Mouse (Mus musculus): ENCODE results near the gene Akr1d1.

Gene Akr1d1

DNA sequence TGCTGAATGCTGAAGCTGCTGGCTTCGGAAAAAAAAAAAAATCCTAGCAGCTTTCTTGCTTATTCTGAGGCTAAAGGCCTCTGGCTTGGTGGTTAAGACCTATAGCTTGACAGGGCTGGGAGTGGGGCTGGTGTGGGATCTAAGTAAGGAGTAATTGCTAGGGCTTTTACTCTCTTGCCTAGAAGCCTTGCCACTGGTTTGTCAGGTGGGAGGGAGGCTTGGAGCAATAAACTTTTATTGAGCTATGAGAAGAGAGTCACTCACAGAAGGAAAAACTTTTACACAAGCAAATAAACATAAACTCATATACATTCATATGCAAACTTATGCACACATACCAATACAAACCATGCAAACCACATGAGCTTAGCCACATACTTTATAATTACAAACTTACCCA is 42.0 kb downstream of the Akr1d1 start:
- no peak for DNase-seq

DNA sequence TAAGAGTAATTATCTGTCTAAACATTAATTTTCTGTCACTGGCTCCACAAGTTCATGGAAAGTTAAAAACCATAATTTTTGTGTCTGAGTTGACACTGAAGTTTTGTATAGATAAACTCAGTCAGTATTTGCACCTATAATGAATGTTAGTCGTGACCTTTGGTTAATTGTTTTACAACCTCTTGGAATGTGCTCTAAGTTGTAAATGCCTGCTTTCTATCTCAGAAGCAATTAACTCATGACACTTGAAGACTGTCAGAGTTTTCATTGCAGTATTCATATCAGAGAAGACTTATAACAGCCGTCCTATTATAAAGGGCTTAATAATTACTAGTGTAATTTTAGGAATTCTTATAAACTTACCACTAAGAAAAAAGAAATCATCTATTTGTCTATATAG is 43.0 kb downstream of the Akr1d1 start:
- no peak for DNase-seq

DNA sequence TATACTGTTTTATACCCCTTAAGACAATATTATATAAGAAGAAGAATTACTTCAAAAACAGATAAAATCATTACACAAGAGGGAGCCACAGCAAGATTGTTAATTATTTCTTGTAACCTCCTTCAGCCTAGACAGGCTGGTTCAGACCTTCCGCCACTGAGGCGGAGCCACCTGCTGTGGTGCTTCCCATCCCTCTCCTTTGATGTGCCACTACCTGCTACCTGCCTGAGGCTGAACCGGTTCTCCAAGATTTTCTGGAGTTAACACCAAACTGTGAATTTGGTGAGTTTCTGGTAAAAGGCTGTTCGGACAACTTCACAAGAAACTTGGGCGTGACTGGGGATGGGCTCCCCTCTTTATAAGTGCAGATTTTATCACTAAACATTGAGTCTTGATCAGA is 50.5 kb downstream of the Akr1d1 start:
- no peak for DNase-seq

DNA sequence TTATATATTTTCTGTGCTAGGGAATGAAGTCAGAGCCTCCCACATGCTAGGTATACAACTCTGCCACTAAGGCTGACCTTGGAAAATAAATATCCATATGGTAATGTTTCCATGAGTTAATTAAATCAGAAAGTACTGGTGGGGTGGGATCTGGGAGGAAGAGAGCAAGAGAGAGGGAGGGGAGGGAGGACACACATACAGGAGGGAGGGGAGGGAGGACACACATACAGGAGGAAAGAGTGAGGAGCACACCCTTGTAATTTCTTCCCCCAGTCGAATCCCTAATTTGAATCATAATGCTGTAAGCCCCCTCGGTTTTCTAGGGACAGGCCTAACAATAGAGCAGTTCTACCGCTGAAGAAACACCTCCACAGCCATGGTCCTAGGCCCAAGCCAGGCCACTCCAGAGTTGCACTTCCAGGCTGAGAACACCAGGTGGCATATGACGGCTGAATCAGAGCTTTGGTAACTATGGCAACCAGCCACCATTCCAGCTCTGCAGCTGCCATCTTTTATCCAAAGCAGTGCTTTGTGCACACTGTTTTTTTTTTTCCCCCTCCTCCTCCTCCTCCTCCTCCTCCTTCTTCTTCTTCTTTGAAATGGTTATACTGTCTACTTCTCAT is 59.5 kb downstream of the Akr1d1 start:
- DNase-seq = peak; percentile 81

DNA sequence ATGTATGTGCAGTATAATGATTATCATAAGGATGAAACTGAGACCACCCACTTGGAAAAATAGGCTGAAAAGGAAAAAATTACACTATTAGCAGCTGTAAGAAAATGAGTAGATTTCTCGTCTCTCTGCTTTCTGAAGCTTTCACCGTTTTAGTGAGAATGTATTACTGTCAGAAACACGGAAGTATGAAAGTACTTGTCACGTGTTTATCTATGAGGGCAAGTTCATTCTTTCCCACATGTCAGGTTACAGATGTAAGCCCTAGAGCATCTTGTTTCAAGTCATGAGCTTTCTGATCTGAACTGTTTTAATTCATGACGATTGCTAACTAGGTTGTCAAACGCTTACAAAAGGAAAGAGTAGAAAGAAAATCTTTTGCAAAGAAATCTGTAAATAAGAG is 60.8 kb downstream of the Akr1d1 start:
- no peak for DNase-seq

DNA sequence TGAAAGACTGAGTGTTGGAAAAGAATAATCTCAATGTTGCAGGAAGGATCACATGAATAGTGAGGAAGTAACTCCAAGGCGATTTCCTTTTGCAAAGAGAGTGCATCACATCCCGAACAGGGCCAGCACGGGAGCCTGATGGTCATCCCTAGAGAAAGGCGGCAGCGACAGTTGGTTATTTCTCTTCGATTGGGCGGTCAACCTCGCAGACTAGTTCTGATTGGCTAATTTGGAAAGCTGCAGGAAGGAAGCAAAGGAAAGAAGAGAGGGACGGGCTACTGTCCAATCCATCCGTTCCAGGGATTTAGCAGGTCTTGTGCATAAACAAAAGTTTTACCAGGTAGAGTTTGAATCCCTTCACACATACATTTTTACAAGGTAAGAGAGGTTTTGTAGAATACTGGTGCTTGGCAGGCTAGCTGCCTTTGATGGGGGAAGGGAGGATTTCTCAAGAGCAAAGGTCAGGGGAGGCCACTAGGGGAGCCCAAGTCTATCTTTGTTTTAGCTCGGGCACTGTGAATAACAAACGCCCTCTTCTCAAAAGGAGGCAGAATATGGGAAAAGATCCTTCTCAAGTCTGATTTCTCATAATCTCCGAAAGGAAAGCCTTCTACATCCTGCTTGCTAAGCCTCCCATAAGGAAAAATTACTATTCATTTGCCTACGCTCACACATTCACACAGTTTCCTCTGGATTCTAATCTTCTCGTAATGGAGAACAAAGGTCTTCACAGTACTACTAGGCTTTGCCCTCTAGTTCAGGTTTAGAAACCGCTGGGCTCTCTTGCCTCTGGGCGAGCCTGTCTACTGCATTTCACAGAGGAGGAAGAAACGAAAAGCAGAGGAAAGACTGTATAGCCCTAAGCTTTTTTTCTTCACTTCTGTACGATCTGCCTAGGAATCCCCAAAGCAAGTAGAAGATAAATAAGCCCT is 62.4 kb downstream of the Akr1d1 start:
- peak; percentile 74 for DNase-seq

DNA sequence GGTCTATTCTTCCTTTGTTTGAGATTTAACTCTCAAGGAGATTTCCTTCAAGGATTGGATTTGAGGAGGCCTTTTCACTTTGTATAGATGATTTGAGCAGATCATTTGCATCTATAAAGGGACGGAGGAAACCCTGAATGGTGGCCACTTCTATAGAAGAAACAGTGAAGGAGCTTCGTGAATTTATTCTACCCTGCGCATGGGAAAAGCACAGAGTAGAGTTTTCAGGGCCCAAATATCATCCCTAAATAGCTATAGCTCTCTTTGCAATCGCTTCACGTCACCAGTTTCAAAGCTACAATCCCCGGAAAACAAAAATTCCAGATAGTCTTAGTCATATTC is 63.0 kb downstream of the Akr1d1 start:
- DNase-seq = no peak

DNA sequence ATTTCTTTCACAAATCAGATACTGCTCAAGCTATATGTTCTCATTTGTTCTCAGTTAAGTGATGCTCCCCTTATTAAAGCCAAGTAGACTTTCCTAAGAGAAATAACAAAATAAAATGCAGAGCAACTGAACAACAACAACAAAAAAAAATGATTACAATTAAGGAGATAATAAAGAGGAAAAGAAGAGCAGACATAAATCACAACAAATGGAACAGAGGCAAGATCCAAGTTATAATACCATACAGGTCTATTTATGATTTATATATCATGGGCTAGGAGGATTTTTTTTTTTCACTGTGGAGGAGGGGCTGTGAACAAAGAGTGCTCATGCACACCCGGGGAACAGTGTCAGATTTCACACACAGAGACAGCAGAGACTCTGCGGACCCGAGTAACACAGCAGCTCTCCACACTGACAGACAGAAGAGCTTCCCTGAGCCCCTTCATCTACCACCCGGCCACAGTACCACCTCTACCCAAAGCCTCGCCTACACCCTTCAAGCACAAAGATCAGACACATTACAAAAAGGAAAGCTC is 63.6 kb downstream of the Akr1d1 start:
- no peak for DNase-seq

DNA sequence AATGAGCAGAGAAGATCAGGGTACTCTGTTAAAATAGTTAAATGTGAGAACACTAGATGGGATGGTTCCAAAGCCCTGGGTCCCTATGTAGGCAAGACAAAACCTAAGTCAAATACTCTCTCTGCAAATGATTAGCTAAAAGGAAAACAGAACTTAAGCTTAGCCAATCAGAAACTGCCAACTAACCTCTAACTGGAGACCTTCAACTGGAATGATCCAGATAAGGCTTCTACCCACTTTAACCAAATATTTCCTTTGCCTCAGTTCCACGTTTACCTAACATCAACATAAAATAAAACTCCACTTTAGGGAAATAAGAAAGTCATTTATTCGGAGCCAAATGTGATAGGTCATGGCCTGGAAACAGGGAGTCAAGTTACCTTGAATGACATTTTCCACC is 67.1 kb downstream of the Akr1d1 start:
- DNase-seq = no peak

DNA sequence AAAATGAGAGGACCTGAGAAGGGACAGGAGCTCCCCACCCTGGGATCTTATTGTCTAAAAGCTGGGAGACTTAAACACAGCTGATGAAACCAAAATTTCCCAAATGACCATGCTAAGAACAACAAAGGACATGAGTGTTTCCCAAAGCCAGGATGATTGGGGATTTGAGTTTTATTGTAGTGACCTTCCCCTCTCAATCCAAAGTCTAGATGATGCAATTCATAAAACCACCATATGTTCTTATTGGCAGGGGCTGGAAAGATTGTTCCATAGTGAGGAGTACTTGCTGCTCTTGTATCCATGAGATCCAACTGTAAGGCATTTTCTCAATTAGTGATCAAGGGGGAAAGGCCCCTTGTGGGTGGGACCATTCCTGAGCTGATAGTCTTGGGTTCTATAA is 68.1 kb downstream of the Akr1d1 start:
- no peak for DNase-seq

DNA sequence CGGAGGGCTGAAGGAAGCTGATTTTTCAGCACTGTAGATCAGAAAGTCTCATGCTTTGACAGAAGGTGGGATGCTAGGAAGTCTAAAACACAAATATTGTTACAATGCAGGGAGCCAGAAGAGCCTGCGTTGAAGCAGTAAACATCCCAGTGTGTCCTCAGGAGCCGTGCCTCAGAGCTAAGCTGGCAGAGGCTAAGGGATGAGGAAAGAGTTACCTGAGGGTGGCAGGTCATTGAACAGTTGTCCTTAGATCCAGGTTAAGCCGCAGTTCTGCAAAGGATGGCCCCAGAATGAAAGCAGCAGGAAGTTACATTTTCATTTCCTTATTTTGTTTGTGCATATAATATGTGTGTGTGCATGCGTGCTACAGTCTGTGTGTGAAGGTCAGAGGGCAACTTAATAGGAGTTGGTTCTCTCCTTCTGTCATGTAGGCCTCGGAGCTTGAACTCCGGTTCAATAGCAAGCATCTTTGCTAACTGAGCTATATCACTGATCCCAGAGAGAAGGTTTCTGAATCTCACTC is 71.1 kb downstream of the Akr1d1 start:
- DNase-seq = no peak

DNA sequence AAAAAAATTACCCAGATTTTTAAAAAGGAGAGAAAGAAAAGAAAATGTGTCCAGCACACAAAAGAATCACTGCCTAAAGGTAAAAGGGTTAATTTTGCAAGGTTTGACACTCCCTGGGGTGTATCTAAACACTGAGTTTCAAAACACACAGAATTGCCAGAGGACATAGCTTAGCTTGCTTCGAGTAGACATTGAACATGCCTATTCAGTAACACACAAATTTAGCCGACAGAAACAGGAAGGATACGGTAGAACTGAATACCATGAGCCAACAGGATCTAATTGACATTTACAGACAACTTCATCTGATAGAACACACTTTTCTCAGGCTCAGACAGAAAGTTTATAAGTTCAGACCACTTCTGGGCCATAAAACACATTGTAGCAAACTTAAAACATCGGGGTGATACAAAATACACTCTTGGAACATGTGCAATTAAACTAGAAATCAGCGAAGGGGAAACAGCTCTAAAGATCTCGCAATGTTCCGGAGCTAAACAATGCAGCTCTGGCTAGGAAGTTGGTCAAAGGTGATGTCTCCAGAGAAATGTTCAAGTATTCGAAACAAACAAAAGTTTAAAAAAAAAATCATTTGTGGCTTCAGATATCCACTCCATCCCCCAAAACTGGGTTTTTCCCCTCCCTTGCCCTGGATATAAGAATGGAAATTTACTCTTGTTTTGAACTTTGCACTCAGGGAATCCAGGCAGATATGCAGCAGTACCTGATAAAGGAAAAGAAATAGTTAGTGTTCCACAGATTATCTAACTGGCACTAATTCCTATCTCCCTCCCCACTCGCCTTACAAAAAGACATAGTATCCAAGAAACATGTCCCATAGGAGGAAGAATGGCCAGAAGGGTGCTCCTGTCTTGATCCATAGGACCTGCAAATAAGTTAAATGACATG is 73.1 kb downstream of the Akr1d1 start:
- DNase-seq = no peak

DNA sequence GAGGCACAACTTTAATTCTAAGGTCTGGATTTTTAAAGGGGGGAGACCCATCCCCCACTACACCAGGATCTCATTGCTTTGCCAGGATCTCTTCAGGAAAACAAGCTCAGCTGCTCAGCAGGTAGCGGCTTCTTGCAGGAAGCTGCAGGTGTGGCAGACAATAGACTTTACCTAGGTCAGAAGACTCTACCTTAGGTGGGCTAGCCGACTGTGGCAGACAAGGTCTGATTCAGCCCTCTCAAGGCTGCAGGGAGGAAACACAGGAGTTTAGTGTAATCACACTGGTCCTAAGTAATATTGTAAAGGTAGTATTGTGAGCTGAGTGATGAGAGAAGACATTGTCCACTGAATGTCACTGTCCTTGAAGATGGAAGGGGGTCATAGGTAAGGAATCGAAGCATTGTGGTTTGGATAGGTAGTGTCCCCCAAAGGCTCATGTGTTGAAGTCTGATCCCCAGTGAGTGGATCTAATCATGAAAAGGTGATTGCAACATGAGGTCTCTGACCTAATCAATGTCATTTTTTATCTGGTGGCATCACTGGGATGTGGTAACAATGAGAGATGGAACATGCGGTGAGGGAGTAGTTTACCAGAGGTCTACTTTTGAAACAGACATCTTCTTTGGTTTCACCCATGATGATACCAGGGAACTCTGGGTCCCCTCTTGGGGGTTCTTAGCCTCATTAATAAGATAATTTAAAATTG is 74.4 kb downstream of the Akr1d1 start:
- no peak for DNase-seq

DNA sequence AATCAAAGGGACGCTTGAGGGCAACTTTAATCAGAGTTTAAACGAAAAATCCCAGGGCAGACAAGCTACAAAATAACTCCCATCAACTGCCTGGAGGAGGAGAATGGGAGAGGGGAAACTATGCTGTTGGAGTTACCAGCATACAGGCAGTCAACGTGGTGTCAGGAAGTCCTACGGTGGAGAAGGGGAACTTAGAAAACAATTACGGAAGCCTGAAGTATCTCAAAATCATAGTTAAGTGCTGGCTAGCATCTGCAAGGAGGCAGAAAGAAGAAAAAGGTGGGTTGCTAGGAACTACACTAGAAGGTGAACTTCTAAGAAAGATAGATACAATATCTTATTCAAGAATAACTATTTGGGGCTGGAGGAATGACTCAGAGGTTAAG is 74.9 kb downstream of the Akr1d1 start:
- DNase-seq = no peak

DNA sequence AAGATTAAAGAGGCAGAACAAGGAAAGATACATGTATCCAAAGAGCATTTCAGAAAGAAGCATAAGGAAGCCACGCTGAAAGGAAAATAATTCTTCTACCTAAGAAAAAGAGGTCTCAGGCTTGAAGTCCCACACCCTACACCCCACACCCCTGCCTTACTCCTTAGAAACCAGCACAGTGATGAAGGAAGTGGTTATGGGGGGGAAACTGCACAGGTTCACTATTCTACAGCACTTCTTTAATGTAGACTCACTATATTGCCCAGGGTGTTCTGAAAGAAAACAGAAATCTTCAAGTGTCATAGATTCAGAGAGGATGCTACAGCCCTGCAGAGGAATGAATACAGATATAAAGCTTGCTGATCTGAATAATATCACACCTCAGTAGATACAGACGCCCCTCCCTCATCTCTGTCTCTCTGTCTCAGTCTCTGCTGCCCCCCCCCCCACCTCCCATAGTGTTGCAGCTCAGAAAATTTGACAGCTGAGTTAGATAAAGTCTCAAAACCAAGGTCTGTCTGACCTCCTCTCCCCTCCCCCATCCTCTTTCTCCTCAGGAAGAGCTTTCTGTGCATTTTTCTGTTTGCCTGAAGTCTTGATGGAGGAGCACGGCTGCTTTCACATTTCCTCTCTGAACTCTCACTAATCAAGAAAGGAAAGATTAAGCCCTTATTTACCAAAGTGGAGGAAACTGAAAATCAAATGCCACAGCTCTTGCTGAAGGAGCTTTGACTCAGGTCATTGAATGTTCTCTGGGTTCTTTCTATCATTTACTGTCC is 77.7 kb downstream of the Akr1d1 start:
- DNase-seq = no peak

DNA sequence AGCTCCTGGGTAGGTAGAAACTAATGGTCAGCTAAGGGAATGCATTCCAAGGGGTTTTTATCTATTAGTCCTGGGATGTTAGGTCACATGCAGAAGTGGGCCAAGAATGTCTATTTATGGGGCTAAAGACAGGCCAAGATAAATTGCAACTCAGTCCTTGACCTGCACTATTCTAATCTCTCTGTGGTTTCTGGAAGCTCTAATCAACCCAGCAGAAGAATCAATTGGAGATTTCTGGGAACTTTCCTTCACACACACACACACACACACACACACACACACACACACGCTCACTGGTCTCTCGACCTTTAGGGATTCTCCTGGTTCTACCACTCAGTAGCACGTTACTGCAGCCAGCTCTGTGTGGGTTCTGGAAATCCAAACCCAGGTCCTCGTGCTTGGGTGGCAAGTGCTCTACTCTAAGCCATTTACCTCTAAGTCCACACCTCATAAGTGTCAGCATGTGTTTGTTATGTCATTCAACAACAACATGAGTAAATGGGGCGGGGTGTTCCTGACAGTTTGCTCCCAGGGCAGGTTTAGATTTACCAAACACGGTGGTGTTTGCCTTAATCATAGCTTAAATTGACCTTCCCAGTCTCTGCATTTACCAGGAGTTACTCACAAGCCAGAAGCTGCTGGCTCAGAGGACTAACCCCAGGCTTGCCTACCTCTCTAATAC is 82.8 kb downstream of the Akr1d1 start:
- no peak for DNase-seq

DNA sequence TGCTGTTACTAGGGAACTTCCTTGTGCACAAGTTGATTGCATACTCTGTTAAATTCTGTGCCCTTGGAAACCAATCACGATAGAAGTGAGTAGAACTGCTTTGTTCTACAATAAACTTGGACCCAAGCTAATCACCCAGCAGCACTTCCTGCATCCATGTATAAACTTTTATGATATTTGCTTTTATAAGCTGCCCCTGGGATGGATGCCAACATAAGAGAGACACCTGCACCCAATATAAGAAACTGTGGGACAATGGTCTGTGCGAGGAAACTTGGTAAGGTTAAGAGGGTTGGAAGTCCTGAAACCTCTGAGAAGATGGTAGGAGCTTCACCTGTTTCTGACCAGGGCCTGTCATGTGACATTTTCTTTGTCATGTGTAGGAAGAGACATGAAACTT is 85.5 kb downstream of the Akr1d1 start:
- DNase-seq = no peak

DNA sequence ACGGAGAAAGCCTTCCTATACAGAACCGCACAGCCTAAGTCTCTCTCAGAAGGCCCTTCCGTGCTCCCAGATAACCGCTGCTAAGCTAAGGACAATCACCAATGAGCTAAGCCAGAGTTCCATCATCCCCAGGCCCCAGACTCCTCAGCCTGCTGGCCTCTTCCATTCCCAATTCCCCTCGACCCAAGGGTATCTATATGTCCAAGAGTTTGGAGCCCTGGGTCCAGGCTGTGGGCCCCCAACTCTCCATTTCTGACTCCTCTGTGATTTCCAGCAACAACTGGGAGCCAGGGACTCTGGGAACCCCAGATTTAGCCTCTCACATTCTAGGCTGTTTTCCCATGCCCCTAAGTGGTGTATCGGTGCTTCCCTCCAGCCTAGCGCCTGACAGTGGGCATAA is 86.2 kb downstream of the Akr1d1 start:
- DNase-seq = no peak

DNA sequence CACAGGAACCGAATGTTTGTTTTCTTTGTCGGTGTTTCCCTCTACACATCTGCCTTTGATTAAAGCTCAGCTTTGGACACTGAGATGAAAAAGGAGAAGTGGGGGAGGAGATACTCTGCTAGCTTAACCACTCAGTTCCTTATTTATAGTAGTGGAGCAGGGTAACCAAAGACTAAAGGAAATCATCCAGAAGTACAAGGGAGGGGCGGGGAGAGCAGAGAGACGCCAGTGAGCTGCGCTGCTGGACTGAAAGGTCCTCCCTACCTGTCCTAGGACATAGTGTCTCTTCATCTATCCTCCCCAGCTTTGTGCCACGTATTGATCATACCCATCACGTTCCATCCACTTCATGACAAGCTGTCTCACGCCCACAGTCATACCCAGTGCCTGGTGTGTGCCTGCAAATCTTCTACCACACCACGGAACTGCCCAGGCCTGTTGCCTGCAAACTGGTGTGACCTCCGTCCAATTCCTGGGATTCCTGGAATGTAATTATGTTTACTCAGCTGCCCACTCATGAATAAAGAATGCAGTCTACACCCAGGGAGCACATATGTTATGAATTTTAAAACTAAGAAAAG is 87.5 kb downstream of the Akr1d1 start:
- peak; percentile 42 for DNase-seq
